Mouse (Mus musculus) left cerebral cortex, adult 11 months (tissue): ENCODE measurements around the gene Tbxas1.

Source experiments
- DNase-seq: peaks from one replicate; pipeline ENCODE4 v3.0.0; 2022; ENCODE audit warnings: low spot score

The Tbxas1 gene

GRCm38 (mm10) chr6:38923870-38924817, 48.9 kb downstream of the Tbxas1 start:
- no peak for DNase-seq

GRCm38 (mm10) chr6:38925719-38926118, 50.5 kb downstream of the Tbxas1 start:
- DNase-seq, result no peak

- no peak for DNase-seq
Observed at GRCm38 (mm10) chr6:38926135-38926962, 51.1 kb downstream of the Tbxas1 start.

GRCm38 (mm10) chr6:38926963-38927361, 51.8 kb downstream of the Tbxas1 start:
- DNase-seq, result no peak

GRCm38 (mm10) chr6:38928489-38928888, 53.3 kb downstream of the Tbxas1 start:
- no peak for DNase-seq

GRCm38 (mm10) chr6:38936009-38936408, 60.8 kb downstream of the Tbxas1 start:
- no peak for DNase-seq

GRCm38 (mm10) chr6:38938421-38938820, 63.2 kb downstream of the Tbxas1 start:
- no peak for DNase-seq

- DNase-seq, result no peak
Observed at GRCm38 (mm10) chr6:38939096-38939495, 63.9 kb downstream of the Tbxas1 start.

GRCm38 (mm10) chr6:38941016-38941415, 65.8 kb downstream of the Tbxas1 start:
- no peak for DNase-seq

- no peak for DNase-seq
Observed at GRCm38 (mm10) chr6:38942771-38943170, 67.6 kb downstream of the Tbxas1 start.

GRCm38 (mm10) chr6:38944392-38944791, 69.2 kb downstream of the Tbxas1 start:
- DNase-seq, result no peak

- DNase-seq, result no peak
Observed at GRCm38 (mm10) chr6:38944826-38945225, 69.6 kb downstream of the Tbxas1 start.

- no peak for DNase-seq
Observed at GRCm38 (mm10) chr6:38945681-38946080, 70.5 kb downstream of the Tbxas1 start.

GRCm38 (mm10) chr6:38947282-38947681, 72.1 kb downstream of the Tbxas1 start:
- DNase-seq, result no peak

- DNase-seq, result no peak
Observed at GRCm38 (mm10) chr6:38949683-38950161, 74.5 kb downstream of the Tbxas1 start.

GRCm38 (mm10) chr6:38950341-38950740, 75.1 kb downstream of the Tbxas1 start:
- no peak for DNase-seq

- no peak for DNase-seq
Observed at GRCm38 (mm10) chr6:38950838-38951237, 75.6 kb downstream of the Tbxas1 start.

GRCm38 (mm10) chr6:38956641-38957040, 81.4 kb downstream of the Tbxas1 start:
- DNase-seq, result no peak

- DNase-seq, result no peak
Observed at GRCm38 (mm10) chr6:38957246-38957645, 82.0 kb downstream of the Tbxas1 start.

- DNase-seq, result no peak
Observed at GRCm38 (mm10) chr6:38959502-38959901, 84.3 kb downstream of the Tbxas1 start.

GRCm38 (mm10) chr6:38960367-38960766, 85.2 kb downstream of the Tbxas1 start:
- DNase-seq, result no peak

- no peak for DNase-seq
Observed at GRCm38 (mm10) chr6:38960791-38961426, 85.7 kb downstream of the Tbxas1 start.
